Mouse (Mus musculus): Measurements from ENCODE around the gene BC016579. TPM values are rescaled to one million over a fixed set of nuclear protein-coding genes. Genes with fewer than 3 reads are reported as not detected.

The BC016579 gene
- polyA plus RNA-seq, 2 experiments from 2014 or later, result 0.28 TPM; not detected in 1

DNA sequence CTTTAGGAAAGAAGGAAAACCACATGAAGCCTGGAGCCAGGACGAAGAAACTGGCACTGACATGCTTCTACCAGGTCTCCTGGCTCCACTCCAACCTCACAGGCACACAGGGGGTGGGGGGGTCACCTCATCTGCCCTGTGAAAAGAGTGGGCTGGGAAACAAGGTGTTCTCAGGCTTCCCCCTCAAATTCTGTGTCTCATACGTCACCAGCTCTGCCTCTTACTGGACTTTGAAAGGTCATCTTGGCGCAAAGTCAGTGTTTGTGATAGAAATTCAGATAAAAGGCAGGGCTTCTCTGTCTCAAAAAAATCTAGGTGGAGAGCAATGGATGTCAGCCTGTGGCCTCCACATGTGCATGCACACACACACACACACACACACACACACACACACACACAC, 12.6 kb downstream of the BC016579 start:
- ATAC-seq, result no peak

DNA sequence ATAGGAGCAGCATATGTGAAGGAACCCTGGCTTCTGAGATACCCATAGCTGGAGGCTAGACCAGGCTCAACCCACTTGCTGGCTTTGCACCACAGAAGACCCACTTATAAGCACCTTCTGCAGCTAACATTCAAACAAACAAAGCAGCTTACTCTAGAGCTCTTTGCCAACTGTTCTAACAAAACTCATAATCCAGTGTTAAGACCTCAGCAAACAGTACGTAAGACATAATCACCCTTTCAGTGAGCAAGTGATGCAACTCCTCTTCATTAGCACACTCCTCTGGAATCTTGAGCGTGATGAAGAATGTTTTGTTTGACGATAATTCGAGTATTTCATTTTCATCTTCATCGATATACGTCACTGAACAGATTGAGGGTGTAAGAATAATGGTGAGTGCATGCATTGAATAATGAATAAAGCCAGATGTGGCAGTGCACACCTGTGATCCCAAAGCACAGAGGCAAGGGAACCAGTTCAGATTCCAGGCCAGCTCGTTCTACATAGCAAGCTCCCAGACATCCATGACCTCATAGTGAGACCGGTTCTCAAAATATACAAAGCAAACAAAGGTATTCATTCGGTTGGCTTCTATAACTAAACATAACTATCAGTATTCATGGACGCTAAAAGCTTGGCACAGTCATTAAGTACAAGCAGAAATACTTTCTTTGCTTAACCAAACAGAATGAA, 13.7 kb downstream of the BC016579 start:
- no peak for ATAC-seq

DNA sequence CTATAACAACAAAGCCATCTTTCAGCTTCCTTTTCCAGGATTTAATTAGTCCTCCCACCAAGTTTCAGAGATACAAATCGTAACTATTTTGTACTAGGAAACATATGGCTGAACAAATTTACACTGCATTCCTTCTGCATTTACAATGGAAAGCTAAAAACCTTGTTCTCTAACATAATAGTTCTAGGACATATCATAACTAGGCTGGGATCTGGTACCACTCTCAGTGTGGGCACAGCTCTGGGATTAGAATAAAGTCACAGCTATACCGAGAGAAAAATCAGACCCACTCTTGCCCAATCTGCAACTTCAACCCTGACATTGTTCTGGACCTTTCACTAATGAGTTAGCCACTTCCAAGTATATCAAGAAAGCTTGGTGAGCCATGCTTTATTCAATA, 18.0 kb downstream of the BC016579 start:
- ATAC-seq, result no peak

DNA sequence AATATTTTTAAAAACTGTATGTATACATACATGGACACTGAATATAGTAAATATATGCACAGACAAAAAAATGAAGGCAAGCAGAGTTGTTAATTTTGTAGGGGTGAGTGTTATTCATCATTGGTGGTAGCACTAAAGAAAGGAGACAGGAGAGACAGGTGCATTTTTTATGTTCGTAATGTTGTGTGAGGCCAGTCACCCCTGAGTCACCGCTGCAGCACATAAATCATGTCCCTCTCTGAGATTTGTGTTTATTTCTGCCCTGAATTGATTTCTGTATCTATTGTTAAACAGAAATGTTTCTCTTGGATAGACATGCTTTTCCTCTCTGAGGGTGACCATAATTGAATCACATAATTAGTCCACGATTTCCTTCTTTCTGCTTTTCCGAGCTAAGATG, 21.4 kb downstream of the BC016579 start:
- no peak for ATAC-seq

DNA sequence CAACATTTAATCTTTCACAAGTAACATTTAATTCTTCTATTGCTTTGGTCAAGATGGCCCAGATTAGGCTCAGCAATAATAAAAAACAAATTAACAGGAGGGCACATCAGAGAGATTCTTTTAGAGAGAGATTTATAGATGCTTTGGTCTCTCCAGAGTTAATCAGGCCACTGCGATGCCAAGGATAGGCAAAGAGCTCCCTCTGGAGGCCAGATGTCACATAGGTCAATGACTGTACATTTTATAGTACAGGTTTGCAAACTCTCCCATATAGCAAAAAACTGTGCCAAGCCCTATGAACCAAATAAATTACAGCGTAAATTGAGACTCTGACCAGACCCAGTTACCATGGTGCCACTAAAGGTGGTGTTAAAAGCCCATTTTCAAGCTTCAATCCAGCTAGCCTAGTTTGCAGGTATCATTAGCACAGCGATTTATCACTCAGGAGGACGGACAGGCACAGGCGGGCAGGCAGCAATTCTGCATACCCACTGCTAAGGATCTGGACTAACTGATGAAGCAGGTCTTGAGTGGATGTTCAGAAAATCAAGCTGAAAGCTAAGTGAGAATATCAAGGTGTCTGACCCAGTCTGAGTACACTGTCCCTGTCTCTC, 23.4 kb downstream of the BC016579 start:
- ATAC-seq, result peak; percentile 95

DNA sequence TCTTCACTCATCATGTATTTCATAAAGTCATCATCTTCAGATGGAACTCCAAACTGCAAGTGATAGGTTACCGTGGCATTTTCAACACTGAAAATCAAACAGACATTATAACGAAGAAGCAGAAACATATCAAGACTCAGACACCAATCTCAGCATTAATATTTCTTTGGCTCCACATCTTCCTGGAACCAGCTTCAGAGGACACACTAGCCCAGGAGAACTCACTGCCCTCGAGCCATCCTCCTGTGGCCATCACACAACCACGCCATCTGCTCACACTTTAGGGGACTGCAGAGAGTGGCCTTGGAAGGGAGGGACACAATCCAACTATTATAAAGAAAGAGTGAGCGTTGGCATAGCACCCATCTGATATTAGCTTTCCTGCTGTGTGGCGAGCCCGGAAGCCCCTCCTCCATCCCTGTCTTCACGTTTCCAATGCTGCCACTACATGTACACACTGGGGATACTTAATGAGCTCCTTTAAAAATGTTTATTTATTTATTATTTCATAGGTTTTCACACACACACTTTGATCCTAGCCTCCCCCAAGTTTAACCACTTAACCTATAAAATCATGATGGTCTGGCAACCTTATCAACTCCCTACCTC, 24.3 kb downstream of the BC016579 start:
- ATAC-seq, result no peak

DNA sequence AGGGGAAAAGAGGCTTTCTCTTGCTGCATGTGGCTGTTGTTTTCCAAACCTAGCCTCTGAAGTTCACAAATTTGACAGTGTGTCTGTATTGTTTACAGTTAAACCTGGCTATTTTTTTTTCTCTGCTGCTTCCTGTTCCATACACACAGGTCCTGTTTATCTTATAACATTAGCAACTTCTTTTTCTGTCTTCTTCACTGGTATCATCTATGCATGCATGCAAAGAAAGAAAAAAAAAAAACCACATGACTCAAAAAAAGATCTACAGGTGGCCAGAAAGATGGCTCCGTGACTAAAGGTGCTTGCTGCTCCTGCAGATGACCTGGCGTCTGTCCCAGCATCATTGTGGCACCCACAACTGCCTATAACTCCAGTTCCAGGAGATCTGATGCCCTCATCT, 28.5 kb downstream of the BC016579 start:
- ATAC-seq, result no peak

DNA sequence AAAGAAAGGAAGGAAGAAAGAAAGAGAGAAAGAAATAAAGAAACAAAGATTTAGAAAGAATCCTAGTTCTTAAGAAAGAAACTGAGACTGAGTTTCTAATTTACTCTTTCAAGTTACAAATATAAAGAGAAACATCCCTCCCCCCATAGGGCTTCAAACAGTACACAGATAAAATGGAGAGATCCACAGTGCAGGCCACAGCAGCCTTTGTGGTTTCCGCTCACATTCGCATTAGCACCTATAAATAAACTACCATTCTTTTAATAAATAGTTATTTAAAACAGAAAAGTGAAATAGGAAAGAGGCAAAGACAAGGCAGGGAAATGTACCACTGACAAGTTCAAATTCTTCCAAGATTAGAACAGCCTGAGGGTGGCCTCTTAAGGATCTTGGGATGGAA, 29.1 kb downstream of the BC016579 start:
- ATAC-seq, result peak; percentile 64

DNA sequence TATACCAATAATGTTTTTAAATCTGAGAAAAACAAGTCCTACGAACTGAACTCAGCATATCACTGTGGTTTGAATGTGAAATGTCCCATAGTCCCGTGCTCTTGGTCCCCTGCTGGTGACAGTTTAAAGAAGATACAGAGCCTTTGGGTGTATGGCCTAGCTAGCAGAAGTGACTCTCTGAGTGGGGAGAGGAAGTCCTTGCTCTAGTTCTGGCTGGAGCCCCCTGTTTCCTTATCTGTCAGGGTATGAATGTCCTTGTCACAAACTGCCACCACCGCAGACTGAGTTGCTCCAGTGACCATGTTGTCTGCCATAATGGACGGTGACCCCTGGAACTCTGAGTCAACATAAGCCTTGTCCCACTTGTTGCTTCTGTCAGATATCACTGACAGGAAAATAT, 30.6 kb downstream of the BC016579 start:
- no peak for ATAC-seq

DNA sequence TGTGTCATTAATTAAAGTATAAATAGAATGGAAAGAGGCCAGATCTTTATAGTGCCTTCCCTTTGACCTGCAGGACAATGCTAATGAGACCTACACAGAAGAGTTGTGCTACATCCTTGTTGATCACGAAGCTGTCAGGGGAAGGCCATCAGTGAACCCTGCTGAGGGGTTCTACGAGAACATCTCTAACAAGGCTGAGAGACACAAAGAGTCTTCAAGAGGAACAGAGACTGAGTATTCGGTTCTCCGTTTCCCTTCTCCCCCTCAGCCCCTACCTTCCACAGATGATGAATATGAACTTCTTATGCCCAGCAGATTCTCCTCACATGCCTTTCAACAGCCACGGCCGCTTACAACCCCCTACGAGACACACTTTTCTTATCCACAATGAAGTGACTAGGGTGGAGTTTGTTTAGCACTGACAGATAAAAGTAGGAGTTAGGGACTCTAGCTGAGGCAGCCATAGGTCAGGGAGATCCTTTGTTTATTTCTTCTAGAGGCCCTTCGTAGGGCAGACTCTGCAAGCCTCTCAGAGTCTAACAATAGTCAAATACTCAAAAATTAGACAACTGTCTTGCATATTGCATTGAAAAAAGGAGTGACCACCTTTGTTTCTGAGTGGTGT, 34.0 kb downstream of the BC016579 start:
- ATAC-seq, result no peak

DNA sequence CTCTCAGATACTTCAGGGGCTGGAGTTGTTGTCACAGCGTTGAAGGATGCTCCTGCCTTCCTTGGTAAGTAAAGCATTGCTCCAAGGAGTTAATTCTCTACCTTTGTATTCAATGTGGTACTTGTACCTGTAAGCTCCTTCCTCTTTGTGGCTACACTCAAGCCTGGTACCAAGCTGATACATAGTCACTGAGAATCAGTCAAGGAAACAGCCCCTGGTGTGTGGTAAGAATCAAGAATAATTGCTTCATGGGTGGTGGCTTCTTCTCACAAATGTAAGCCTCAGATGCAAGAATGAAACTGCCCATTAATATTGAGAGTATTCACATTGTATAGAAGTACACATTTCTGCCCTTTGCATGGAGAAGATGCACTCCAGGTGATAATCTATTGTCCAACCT, 37.9 kb downstream of the BC016579 start:
- no peak for ATAC-seq

DNA sequence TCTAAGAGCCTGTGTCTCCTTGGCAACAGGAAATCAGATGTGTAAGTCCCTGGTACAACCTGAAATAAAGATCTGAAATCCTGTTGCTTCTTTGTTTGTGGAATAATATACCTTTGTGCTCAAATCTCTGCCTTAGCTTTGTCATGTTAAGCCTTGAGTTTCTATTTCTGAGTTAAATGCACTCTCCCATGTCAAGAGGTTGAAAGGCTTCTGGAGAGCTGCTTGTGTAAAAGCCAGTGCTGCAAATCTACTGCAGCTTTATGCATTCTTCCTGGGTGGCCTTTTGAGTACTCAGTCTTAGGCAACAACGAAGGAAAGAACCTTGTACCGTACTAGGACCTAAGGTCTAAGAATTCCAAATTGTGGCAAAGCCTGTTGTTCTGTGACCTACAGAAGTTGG, 40.6 kb downstream of the BC016579 start:
- ATAC-seq, result no peak

DNA sequence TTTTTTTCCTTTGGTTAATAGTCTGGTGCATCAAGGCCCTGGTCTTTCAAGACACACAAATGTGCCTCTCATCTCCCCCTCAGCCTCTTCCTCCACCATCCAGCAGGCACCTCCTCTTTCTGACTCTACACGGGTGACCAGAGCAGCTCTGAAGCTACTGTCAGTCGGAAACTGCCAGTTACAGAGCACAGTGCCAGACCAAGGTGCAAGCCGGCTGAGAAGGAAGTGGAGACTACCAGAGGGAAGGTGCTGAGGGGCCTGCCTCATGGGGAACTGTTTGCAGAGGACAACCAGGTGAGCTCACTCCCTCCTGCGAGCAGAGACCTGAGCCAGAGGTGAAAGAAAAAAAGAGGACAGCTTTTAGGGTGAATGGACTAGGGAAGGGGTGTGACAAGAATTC, 43.6 kb downstream of the BC016579 start, which contains the start of gene Gcsam:
TSS of gene Gcsam (plus strand) at position 114 of the 400 bp plus-strand sequence.
- ATAC-seq, result no peak

DNA sequence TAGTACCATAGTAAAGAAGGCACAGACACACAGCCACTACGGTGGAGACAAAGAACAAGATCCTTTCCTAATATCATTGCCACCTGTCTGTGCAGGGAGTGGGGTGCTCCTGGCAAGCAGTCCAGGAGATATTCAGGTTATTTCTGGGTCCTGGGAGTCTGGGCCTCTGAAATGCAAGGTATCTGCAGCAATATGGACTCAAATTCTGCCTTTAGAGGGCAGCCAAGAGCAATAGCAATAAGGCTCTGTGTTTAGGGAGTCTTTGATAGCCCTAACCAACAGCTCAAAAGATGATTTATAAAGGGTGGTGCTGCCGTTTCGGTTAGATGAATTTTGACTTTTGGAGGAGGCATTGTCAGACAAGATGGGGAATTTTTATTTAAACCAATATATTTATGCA, 44.6 kb downstream of the BC016579 start:
- peak; percentile 66 for ATAC-seq

DNA sequence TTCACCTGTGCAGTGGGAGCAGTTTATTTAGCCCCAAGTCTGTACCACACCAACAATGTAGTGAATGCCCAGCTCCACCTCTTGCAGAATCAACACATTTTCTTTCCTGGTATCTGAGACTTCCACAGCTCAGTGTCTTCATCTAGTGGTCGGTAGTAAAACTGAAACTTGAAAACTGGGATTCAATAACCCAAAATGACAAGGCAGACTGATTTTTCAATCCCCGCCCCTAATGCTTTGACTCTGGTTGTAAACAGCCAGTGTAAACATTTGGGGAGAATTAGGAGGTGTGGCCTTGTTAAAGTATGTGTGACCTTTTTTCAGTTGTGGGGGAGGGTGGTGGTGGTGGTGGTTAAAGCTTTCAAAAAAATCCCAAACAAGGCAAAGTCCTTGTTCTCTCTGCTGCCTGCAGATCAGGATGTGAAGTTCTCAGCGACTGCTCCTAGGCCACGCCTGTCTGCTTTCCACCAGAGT, 45.4 kb downstream of the BC016579 start:
- no peak for ATAC-seq

DNA sequence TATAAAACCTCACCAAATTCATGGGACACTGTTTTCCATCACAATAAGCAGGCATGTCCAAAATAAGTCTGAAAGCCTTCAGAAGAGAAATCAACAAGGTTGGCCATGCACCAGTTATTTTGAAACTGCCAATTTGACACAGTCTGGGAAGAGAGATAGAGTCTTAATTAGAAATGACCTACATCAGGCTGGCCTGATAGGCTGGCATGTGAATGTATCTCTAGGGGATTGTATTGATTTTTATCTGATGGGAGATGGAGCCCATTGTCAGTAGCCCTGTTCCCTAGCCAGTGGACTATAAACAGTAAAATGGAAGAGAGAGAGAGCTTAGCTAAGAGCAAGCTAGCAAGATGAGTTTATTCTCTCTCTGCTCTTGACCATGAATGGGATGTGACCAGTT, 58.4 kb downstream of the BC016579 start:
- no peak for ATAC-seq

DNA sequence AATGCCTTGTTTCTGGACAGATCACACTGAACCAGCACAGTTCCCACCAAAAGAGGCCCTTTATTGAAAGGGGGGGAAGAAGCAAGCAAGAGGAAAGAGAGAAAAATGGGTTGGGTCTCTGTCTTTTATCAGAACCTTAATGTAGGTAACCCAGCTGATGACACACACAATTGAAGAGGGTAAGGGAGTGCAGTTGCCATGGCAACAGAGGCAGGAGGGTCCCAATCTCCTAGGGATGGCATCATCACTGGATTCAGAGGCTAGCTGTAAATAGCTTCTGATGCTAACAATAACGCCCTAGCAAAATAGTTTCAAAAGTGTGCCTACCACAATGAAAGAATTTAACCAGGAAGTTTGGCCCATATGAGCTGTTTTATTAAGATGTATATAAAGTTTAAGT, 60.2 kb downstream of the BC016579 start:
- no peak for ATAC-seq

DNA sequence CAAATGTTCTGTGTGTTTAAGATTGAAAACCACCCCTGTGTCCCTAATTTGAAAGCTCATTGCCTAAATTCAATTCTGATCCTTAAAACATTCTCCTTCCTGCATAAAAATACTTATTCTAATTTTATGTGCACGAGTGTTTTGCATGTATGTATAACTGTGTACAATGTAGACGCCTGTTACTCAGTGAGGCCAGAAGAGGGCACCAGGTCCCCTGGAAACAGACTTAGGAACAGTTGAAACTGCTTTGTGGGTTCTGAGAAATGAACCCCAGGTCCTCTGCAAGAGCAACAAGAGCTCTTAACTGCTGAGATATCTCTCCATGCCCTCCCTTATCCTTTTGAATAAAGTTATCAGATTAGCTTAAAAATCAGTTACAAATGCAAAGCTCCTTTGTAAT, 71.4 kb downstream of the BC016579 start:
- no peak for ATAC-seq

DNA sequence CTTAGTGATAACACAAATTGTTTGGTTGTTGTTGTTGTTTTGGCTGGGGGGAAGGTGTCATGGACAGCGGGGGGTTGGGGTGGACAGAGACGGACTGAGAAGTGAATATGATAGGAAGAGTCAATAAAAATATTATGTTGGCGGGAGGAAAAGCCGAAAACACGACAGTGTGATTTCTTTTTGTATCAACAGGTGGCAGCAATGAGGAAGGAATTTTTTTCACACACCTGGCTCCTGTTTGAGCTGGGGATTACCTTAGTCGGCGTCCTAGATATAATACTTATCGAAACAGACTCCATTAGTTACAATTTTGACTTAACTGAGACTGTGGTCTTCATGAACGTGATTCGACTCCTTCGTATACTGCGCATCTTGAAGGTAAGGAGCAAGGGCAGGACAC, 74.0 kb downstream of the BC016579 start:
- no peak for ATAC-seq
